Mouse (Mus musculus) thymus, adult 2 months (tissue): ENCODE data around the gene Casq2. TPM values are rescaled to one million over a fixed set of nuclear protein-coding genes. Genes with fewer than 3 reads are reported as not detected.

Experiments
- DNase-seq: peaks from one replicate; pipeline ENCODE4 v3.0.0; 2021
- H3K27ac ChIP-seq: fragments of 200-500 bp; 2 replicates; pipeline ENCODE4 v1.5.1; 2012; ENCODE audit warnings: low read length, control low read depth; ENCODE audit not compliant: control insufficient read depth, insufficient read depth
- H3K27me3 ChIP-seq: fragments of 200-500 bp; 2 replicates; pipeline ENCODE4 v1.6.1; 2012; ENCODE audit warnings: mild to moderate bottlenecking, low read length, moderate library complexity, mixed read lengths; ENCODE audit not compliant: control insufficient read depth, insufficient read depth
- H3K36me3 ChIP-seq: fragments of 200-500 bp; 2 replicates; pipeline ENCODE4 v1.6.1; 2012; ENCODE audit warnings: mild to moderate bottlenecking, low read length, moderate library complexity; ENCODE audit not compliant: control insufficient read depth, insufficient read depth
- H3K4me1 ChIP-seq: fragments of 200-500 bp; replicated peaks from 2 replicates; pipeline ENCODE4 v1.6.1; 2012; ENCODE audit warnings: low read length; ENCODE audit not compliant: control insufficient read depth, insufficient read depth
- H3K4me3 ChIP-seq: fragments of 200-500 bp; 2 replicates; pipeline ENCODE4 v1.5.1; 2012; ENCODE audit warnings: mild to moderate bottlenecking, low read length, control low read depth, moderate library complexity; ENCODE audit not compliant: control insufficient read depth, insufficient read depth
- CTCF ChIP-seq: fragments of 200-500 bp; IDR thresholded peaks from 2 replicates; pipeline ENCODE4 v1.5.1; 2012; ENCODE audit warnings: mild to moderate bottlenecking, control low read depth, low read length, moderate library complexity, borderline replicate concordance; ENCODE audit not compliant: control insufficient read depth, poor library complexity, insufficient read depth; ENCODE audit errors: extremely low read depth
- POLR2A ChIP-seq: fragments of 200-500 bp; IDR thresholded peaks from 2 replicates; pipeline ENCODE4 v1.6.1; 2012; ENCODE audit warnings: mild to moderate bottlenecking, low read length, control low read depth, moderate library complexity; ENCODE audit not compliant: control insufficient read depth, poor library complexity, insufficient read depth; ENCODE audit errors: extremely low read depth
- WGBS: fragments of 180-500 bp; shearing (Covaris S2); methylation state at CpG from one replicate; pipeline ENCODE4 v1.1.7; 2018; 5-methylcytosine and 5-hydroxymethylcytosine counted together
- polyA plus RNA-seq: library from polyadenylated mRNA; depleted of rRNA; stranded (reverse); fragments of >200 nt; gene quantifications from 2 replicates; pipeline ENCODE4 v1.2.3, GENCODE M21; 2012

Casq2 gene
- polyA plus RNA-seq, 1 experiment = 10.1 TPM

DNA sequence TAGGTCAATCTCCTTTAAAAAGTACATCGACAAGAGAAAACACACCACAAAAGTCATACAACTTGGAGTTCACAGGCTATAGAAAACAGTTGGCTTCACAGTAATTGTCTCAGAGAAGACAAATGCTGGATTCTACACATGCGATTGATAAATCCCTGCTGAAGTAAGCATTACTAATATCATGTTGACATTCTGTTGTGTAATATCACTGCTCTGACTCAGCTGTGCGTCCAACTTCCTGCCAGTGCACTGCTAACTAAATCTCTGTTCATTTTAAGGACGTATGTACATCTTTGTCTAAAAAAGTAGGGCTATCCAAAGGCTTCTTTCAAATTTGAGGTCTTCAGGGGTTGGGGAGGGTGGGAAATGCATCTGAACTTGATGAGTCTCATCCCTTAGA is 101.2 kb downstream of the Casq2 start:
- no peak overlapping the region for H3K27ac ChIP-seq
- no peaks in the 10 kb centered on the region for H3K27me3 ChIP-seq
- H3K4me1 ChIP-seq = no peaks in the 10 kb centered on the region
- no peaks in the 10 kb centered on the region for H3K36me3 ChIP-seq
- TF ChIP-seq CTCF (no peak), POLR2A (no peak)
- no peak overlapping the region for H3K4me3 ChIP-seq
- no peak for DNase-seq
- 86% methylated on average over 4 of the region's 4 CpGs for WGBS

DNA sequence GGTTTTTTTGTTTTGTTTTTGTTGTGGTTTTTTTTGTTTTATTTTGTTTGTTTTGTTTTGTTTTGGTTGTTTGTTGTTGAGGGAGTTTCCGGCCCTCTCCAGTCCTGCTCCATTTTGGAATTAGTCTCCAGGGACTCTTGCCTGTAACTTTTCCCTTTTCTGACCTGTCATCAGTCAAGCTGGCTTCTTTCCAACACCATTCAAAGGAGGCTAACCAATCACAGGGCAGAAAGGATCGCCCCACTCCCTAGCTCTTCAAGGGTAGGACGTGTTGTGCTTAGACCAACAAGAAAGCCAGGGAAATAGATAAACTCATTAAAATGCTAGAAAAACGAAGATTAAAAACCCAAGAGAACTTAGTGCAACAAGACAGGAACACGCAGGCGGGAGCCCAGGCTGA is 102.8 kb downstream of the Casq2 start:
- Histone ChIP-seq H3K27ac (no peak overlapping the region), H3K27me3 (no peaks in the 10 kb centered on the region), H3K4me3 (no peak overlapping the region), H3K4me1 (no peaks in the 10 kb centered on the region), H3K36me3 (no peaks in the 10 kb centered on the region)
- TF ChIP-seq POLR2A (no peak), CTCF (no peak)
- DNase-seq = no peak
- 83% methylated on average over 6 of the region's 6 CpGs for WGBS

DNA sequence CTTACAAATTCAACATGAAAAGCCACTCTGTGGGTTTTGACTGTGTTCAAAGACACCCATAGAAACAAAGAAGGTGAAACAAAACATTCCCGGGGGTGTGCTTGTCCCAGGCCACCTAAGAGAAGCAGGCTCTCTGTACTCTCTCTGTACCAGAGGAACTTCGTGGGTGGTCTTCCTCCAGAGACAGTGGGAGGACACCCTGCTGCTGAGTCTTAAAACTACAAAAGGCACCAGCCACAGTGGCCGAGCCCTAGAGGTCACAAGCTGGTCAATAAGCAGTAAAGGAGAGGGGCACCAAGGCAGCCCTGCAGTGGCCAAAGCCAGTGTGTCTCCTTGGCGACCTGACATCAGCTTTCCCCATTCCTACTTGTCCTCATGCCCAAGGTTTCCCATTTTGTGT is 103.8 kb downstream of the Casq2 start:
- Histone ChIP-seq H3K36me3 (no peaks in the 10 kb centered on the region), H3K4me3 (no peak overlapping the region), H3K27ac (no peak overlapping the region), H3K4me1 (no peaks in the 10 kb centered on the region), H3K27me3 (no peaks in the 10 kb centered on the region; the same call in 1 of the 2 replicates)
- TF ChIP-seq POLR2A (no peak), CTCF (no peak)
- DNase-seq = no peak
- 88% methylated on average over 4 of the region's 4 CpGs for WGBS

DNA sequence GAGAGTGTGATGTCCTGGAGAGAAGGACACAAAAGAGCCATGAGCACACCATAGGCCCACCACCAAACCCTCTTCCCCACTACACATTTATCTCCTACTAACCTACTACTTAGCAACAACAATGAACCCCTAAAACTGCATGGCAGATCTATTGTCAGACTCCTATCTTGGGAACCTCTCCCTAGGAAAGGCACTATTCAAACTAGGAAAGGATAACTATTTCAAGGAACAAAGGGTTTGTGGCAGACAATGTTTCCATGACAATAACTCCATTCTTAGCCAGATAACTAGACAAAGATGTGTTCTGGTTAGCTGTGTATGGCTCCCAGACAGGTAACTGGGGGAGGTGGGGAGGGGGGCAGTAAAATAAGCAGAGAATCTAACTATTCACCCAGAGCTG is 104.4 kb downstream of the Casq2 start:
- Histone ChIP-seq H3K4me1 (no peaks in the 10 kb centered on the region), H3K36me3 (no peaks in the 10 kb centered on the region), H3K27ac (no peak overlapping the region), H3K4me3 (no peak overlapping the region), H3K27me3 (no peaks in the 10 kb centered on the region; the same call in 1 of the 2 replicates)
- no peak for TF ChIP-seq POLR2A
- TF ChIP-seq CTCF = no peak
- DNase-seq = no peak

DNA sequence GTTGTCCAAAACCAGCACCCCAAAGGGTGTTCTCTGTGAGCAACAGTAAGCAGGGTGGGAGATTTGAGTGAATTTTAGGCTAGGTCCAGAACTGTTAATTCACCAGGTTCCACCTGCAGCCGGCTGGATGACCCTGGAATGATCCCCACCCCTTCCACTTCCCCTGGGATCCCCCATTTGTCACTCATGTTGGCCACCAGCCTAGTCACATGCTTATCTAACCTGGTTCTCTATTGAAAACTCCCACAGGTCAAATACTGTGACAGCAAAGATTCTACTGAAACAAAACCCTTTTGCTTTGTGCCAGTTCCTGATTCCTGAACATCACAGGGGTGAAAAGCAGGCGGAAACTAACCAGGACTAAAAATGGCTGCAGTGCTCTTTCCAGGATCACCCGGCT is 105.4 kb downstream of the Casq2 start:
- DNase-seq = no peak
- TF ChIP-seq CTCF (no peak), POLR2A (no peak)
- no peaks in the 10 kb centered on the region for H3K4me1 ChIP-seq
- 93% methylated on average over 3 of the region's 3 CpGs for WGBS
- H3K36me3 ChIP-seq = no peaks in the 10 kb centered on the region
- H3K27me3 ChIP-seq = no peaks in the 10 kb centered on the region; the same call in 1 of the 2 replicates
- H3K27ac ChIP-seq = no peak overlapping the region
- no peak overlapping the region for H3K4me3 ChIP-seq

DNA sequence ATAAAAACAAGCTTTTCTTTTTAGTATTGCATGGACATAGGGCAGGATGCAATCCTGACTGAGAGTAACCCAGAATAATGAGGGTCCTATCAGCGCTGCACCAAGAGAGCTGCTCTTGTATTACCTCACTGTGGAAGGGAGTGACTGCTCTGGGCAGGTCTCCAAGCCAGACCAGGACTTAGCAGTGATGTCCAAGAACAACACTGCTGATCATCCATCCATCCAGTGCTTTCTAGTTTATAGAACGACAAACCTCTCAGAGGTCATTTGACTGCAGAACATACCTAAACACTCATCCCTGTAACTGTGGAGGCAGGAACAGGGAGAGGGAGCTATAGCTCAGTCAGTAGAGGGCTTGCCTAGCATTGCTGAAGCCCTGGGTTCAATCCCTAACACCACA is 106.4 kb downstream of the Casq2 start:
- DNase-seq = no peak
- Histone ChIP-seq H3K27me3 (no peaks in the 10 kb centered on the region; the same call in 1 of the 2 replicates), H3K4me1 (no peaks in the 10 kb centered on the region), H3K27ac (no peak overlapping the region), H3K36me3 (no peaks in the 10 kb centered on the region), H3K4me3 (no peak overlapping the region)
- WGBS = 88% methylated on average over 2 of the region's 2 CpGs
- TF ChIP-seq CTCF (no peak), POLR2A (no peak)
